Mouse (Mus musculus): Measurements from ENCODE around the gene Gm45261. TPM values are rescaled to one million over a fixed set of nuclear protein-coding genes. Genes with fewer than 3 reads are reported as not detected.

The Gm45261 gene
- polyA plus RNA-seq (2015; fragmentation: Nextera tagmentation; extraction: Ambion mirVana), result not detected in 2 replicates

DNA sequence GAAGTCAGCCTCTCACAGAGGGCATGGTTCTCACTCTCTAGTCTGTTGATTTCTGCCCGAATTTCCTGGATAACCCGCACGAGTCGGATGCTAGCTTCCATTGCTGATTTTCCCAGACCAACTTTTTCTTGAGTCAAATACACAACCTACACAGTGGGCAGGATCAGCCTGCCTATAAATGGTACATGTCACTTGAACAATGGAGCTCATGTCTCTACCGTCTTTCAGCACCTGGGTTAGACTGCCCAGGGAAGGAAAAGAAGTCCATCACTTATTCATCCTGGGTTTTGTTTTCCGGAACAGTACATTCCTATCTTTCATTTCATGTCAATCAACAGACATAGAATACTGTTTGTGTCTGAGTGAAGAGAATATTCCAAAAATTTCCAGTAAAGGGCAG, at the start of gene Gm45261:
TSS of gene Gm45261 (minus strand) at position 101 of the 400 bp plus-strand sequence.

Other genes starting within 250 kb of the Gm45261 start
- 0.12 and 0.23 TPM in 2 replicates for gene Fam124b, start 243.0 kb downstream of the Gm45261 start, polyA plus RNA-seq (2015; fragmentation: Nextera tagmentation; extraction: Ambion mirVana)
- 31.8 and 31.9 TPM in 2 replicates for gene Cul3, start 121.0 kb downstream of the Gm45261 start, polyA plus RNA-seq (2015; fragmentation: Nextera tagmentation; extraction: Ambion mirVana)